Mouse (Mus musculus) lung, adult 2 months (tissue): ENCODE results near the gene Nav1.

Experiments used
- CTCF ChIP-seq: fragments of 200-500 bp; IDR thresholded peaks from 2 replicates; pipeline ENCODE4 v1.5.1; 2011; ENCODE audit warnings: mild to moderate bottlenecking, low read length, control low read depth; ENCODE audit not compliant: insufficient read depth
- POLR2A ChIP-seq: fragments of 200-500 bp; IDR thresholded peaks from 2 replicates; pipeline ENCODE4 v1.6.1; 2011; ENCODE audit warnings: low read depth, mild to moderate bottlenecking, control low read depth, low read length, borderline replicate concordance; ENCODE audit errors: extremely low read depth

GRCm38 (mm10) chr1:135607019-135607418, at the start of gene Nav1:
- TF ChIP-seq POLR2A, result no peak
- TF ChIP-seq CTCF, result no peak
